Mouse (Mus musculus): ENCODE data around the gene Prr12. TPM values are rescaled to one million over a fixed set of nuclear protein-coding genes. Genes with fewer than 3 reads are reported as not detected.

The Prr12 gene
- polyA plus RNA-seq, 1 experiment from 2014 or later: 15.0 TPM

- no peak overlapping the region for H3K9ac ChIP-seq (ENCODE audit: low read length)
- no peak for ATAC-seq (replicated peaks; ENCODE audit: low FRiP score, low TSS enrichment, low read depth)
- no peak overlapping the region for H3K27ac ChIP-seq (ENCODE audit: low read depth)
Observed at GRCm38 (mm10) chr7:45007141-45007540, 45.5 kb downstream of the Prr12 start.

GRCm38 (mm10) chr7:45006503-45006902 is 46.2 kb downstream of the Prr12 start:
- no peak for ATAC-seq (replicated peaks; ENCODE audit: low FRiP score, low TSS enrichment, low read depth)
- Histone ChIP-seq H3K27ac (ENCODE audit: low read depth) (no peak overlapping the region), H3K36me3 (ENCODE audit: control insufficient read depth, insufficient read depth, low read length) (peaks cover 97% of the 10 kb centered on the region), H3K27me3 (replicated peaks; ENCODE audit: control insufficient read depth, insufficient read depth, low read length) (no peaks in the 10 kb centered on the region), H3K4me1 (replicated peaks; ENCODE audit: control insufficient read depth, insufficient read depth, low read length) (no peaks in the 10 kb centered on the region), H3K9me3 (ENCODE audit: control insufficient read depth, low read length) (no peaks in the 10 kb centered on the region), H3K4me2 (ENCODE audit: low read length) (no peak overlapping the region), H3K4me3 (ENCODE audit: low read depth, low read length) (no peak overlapping the region), H3K9ac (ENCODE audit: low read length) (no peak overlapping the region)
- 93% methylated on average over 12 of the region's 12 CpGs for WGBS
- no peak for DNase-seq (ENCODE audit: low spot score)

More at GRCm38 (mm10) chr7:45007141-45007540, 45.5 kb downstream of the Prr12 start:
- no peak for DNase-seq (ENCODE audit: low spot score)
- H3K27me3 ChIP-seq (replicated peaks; ENCODE audit: control insufficient read depth, insufficient read depth, low read length): no peaks in the 10 kb centered on the region
- H3K36me3 ChIP-seq (ENCODE audit: control insufficient read depth, insufficient read depth, low read length): peaks cover 97% of the 10 kb centered on the region
- no peak overlapping the region for H3K4me3 ChIP-seq (ENCODE audit: low read depth, low read length)
- 93% methylated on average over 29 of the region's 29 CpGs for WGBS
- no peaks in the 10 kb centered on the region for H3K9me3 ChIP-seq (ENCODE audit: control insufficient read depth, low read length)
- H3K4me2 ChIP-seq (ENCODE audit: low read length): no peak overlapping the region
- H3K4me1 ChIP-seq (replicated peaks; ENCODE audit: control insufficient read depth, insufficient read depth, low read length): no peaks in the 10 kb centered on the region

GRCm38 (mm10) chr7:45005321-45005992 is 47.2 kb downstream of the Prr12 start:
- Histone ChIP-seq H3K27me3 (replicated peaks; ENCODE audit: control insufficient read depth, insufficient read depth, low read length) (no peaks in the 10 kb centered on the region), H3K4me3 (ENCODE audit: low read depth, low read length) (no peak overlapping the region), H3K4me1 (replicated peaks; ENCODE audit: control insufficient read depth, insufficient read depth, low read length) (no peaks in the 10 kb centered on the region), H3K27ac (ENCODE audit: low read depth) (no peak overlapping the region), H3K4me2 (ENCODE audit: low read length) (no peak overlapping the region), H3K36me3 (ENCODE audit: control insufficient read depth, insufficient read depth, low read length) (peaks cover 99% of the 10 kb centered on the region), H3K9me3 (ENCODE audit: control insufficient read depth, low read length) (no peaks in the 10 kb centered on the region), H3K9ac (ENCODE audit: low read length) (no peak overlapping the region)
- WGBS: 85% methylated on average over 6 of the region's 6 CpGs
- ATAC-seq (replicated peaks; ENCODE audit: low FRiP score, low TSS enrichment, low read depth) (no peak), DNase-seq (ENCODE audit: low spot score) (no peak)

GRCm38 (mm10) chr7:45004546-45004945 is 48.1 kb downstream of the Prr12 start:
- H3K9me3 ChIP-seq (ENCODE audit: control insufficient read depth, low read length): no peaks in the 10 kb centered on the region
- no peak overlapping the region for H3K27ac ChIP-seq (ENCODE audit: low read depth)
- no peak overlapping the region for H3K4me2 ChIP-seq (ENCODE audit: low read length)
- no peak overlapping the region for H3K9ac ChIP-seq (ENCODE audit: low read length)
- no peaks in the 10 kb centered on the region for H3K27me3 ChIP-seq (replicated peaks; ENCODE audit: control insufficient read depth, insufficient read depth, low read length)
- H3K4me3 ChIP-seq (ENCODE audit: low read depth, low read length): no peak overlapping the region
- peaks cover 99% of the 10 kb centered on the region for H3K36me3 ChIP-seq (ENCODE audit: control insufficient read depth, insufficient read depth, low read length)
- 37% methylated on average over 3 of the region's 3 CpGs for WGBS
- ATAC-seq (replicated peaks; ENCODE audit: low FRiP score, low TSS enrichment, low read depth) (no peak), DNase-seq (ENCODE audit: low spot score) (no peak)
- peaks cover 3% of the 10 kb centered on the region; the same call in 1 of the 2 replicates for H3K4me1 ChIP-seq (replicated peaks; ENCODE audit: control insufficient read depth, insufficient read depth, low read length)

- no peak for ATAC-seq (replicated peaks; ENCODE audit: low FRiP score, low TSS enrichment, low read depth)
- no peak overlapping the region for H3K27ac ChIP-seq (ENCODE audit: low read depth)
- H3K4me1 ChIP-seq (replicated peaks; ENCODE audit: control insufficient read depth, insufficient read depth, low read length): peaks cover 7% of the 10 kb centered on the region; the same call in 1 of the 2 replicates
- H3K9me3 ChIP-seq (ENCODE audit: control insufficient read depth, low read length): no peaks in the 10 kb centered on the region
- WGBS: 79% methylated on average over 7 of the region's 7 CpGs
- peaks cover 83% of the 10 kb centered on the region for H3K36me3 ChIP-seq (ENCODE audit: control insufficient read depth, insufficient read depth, low read length)
- H3K4me3 ChIP-seq (ENCODE audit: low read depth, low read length): no peak overlapping the region
- no peak for DNase-seq (ENCODE audit: low spot score)
- H3K9ac ChIP-seq (ENCODE audit: low read length): no peak overlapping the region
- no peaks in the 10 kb centered on the region for H3K27me3 ChIP-seq (replicated peaks; ENCODE audit: control insufficient read depth, insufficient read depth, low read length)
- no peak overlapping the region for H3K4me2 ChIP-seq (ENCODE audit: low read length)
Observed at GRCm38 (mm10) chr7:45002440-45002839, 50.2 kb downstream of the Prr12 start.

- Histone ChIP-seq H3K4me3 (ENCODE audit: low read depth, low read length) (no peak overlapping the region), H3K27ac (ENCODE audit: low read depth) (no peak overlapping the region)
- 84% methylated on average over 21 of the region's 21 CpGs for WGBS
Observed at GRCm38 (mm10) chr7:45000539-45001114, 52.1 kb downstream of the Prr12 start.

GRCm38 (mm10) chr7:44999753-45000152 is 52.9 kb downstream of the Prr12 start:
- peaks cover 18% of the 10 kb centered on the region for H3K4me1 ChIP-seq (replicated peaks; ENCODE audit: control insufficient read depth, insufficient read depth, low read length)
- H3K9ac ChIP-seq (ENCODE audit: low read length): no peak overlapping the region
- ATAC-seq (replicated peaks; ENCODE audit: low FRiP score, low TSS enrichment, low read depth) (no peak), DNase-seq (ENCODE audit: low spot score) (no peak)
- 0 out of 2 replicates have a peak overlapping the region, but pooled peaks have one; percentile 96 for H3K4me2 ChIP-seq (ENCODE audit: low read length)
- no peaks in the 10 kb centered on the region for H3K9me3 ChIP-seq (ENCODE audit: control insufficient read depth, low read length)
- no peak overlapping the region for H3K27ac ChIP-seq (ENCODE audit: low read depth)
- WGBS: 75% methylated on average over 11 of the region's 11 CpGs
- no peak overlapping the region for H3K4me3 ChIP-seq (ENCODE audit: low read depth, low read length)
- H3K27me3 ChIP-seq (replicated peaks; ENCODE audit: control insufficient read depth, insufficient read depth, low read length): no peaks in the 10 kb centered on the region
- peaks cover 67% of the 10 kb centered on the region for H3K36me3 ChIP-seq (ENCODE audit: control insufficient read depth, insufficient read depth, low read length)

More at GRCm38 (mm10) chr7:45000539-45001114, 52.1 kb downstream of the Prr12 start:
- no peaks in the 10 kb centered on the region for H3K9me3 ChIP-seq (ENCODE audit: control insufficient read depth, low read length)
- H3K27me3 ChIP-seq (replicated peaks; ENCODE audit: control insufficient read depth, insufficient read depth, low read length): no peaks in the 10 kb centered on the region
- no peak for DNase-seq (ENCODE audit: low spot score)
- no peak overlapping the region for H3K9ac ChIP-seq (ENCODE audit: low read length)
- H3K4me1 ChIP-seq (replicated peaks; ENCODE audit: control insufficient read depth, insufficient read depth, low read length): peaks cover 18% of the 10 kb centered on the region
- peaks cover 67% of the 10 kb centered on the region for H3K36me3 ChIP-seq (ENCODE audit: control insufficient read depth, insufficient read depth, low read length)
- no peak for ATAC-seq (replicated peaks; ENCODE audit: low FRiP score, low TSS enrichment, low read depth)
- H3K4me2 ChIP-seq (ENCODE audit: low read length): no peak overlapping the region

- H3K4me1 ChIP-seq (replicated peaks; ENCODE audit: control insufficient read depth, insufficient read depth, low read length): peaks cover 18% of the 10 kb centered on the region
- peaks cover 65% of the 10 kb centered on the region for H3K36me3 ChIP-seq (ENCODE audit: control insufficient read depth, insufficient read depth, low read length)
- peak within 1 kb of the TSS; percentile 86 for H3K27ac ChIP-seq (ENCODE audit: low read depth)
- H3K9me3 ChIP-seq (ENCODE audit: control insufficient read depth, low read length): no peaks in the 10 kb centered on the region
- peak within 1 kb of the TSS; percentile 86 for H3K9ac ChIP-seq (ENCODE audit: low read length)
- WGBS: 5% methylated on average over 18 of the region's 18 CpGs
- H3K27me3 ChIP-seq (replicated peaks; ENCODE audit: control insufficient read depth, insufficient read depth, low read length): no peaks in the 10 kb centered on the region
- peak within 1 kb of the TSS; percentile 84 for H3K4me3 ChIP-seq (ENCODE audit: low read depth, low read length)
- H3K4me2 ChIP-seq (ENCODE audit: low read length): peak within 1 kb of the TSS; percentile 96
- ATAC-seq (replicated peaks; ENCODE audit: low FRiP score, low TSS enrichment, low read depth): no peak
- DNase-seq (ENCODE audit: low spot score): peak; percentile 71
Observed at GRCm38 (mm10) chr7:44998501-44998955, 54.2 kb downstream of the Prr12 start, which contains the start of gene Bcl2l12. Bcl2l12 (minus strand) TSS chr7:44998712.

Data from intestine, embryonic 14.5 days (tissue).